Mouse (Mus musculus): ENCODE results near the gene Polr2e.
A peak's percentile ranks its signal among the peaks of the same experiment; 100 is the strongest.

Gene Polr2e

DNA sequence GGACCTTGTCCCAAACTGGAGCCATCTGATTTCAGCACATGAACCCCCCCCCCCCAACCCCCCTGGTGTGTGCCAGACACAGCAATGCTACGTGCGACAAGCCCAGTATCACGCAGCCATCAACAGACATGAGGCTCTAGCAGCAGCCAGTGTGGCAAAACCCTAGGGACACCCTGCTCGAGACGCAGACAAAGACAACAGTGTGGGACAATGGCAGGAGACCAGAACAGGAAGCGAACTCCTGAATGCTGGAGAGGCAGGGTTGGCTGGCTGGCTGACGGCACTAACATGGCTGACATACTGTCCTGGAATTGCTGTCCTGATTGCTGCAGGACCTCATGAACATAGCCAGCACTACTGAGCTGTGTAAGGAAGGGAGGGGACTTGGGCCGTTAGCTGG lies 4.4 kb downstream of the Polr2e start:
- DNase-seq (ENCODE audit: low spot score in 2 of 2) = no peak

DNA sequence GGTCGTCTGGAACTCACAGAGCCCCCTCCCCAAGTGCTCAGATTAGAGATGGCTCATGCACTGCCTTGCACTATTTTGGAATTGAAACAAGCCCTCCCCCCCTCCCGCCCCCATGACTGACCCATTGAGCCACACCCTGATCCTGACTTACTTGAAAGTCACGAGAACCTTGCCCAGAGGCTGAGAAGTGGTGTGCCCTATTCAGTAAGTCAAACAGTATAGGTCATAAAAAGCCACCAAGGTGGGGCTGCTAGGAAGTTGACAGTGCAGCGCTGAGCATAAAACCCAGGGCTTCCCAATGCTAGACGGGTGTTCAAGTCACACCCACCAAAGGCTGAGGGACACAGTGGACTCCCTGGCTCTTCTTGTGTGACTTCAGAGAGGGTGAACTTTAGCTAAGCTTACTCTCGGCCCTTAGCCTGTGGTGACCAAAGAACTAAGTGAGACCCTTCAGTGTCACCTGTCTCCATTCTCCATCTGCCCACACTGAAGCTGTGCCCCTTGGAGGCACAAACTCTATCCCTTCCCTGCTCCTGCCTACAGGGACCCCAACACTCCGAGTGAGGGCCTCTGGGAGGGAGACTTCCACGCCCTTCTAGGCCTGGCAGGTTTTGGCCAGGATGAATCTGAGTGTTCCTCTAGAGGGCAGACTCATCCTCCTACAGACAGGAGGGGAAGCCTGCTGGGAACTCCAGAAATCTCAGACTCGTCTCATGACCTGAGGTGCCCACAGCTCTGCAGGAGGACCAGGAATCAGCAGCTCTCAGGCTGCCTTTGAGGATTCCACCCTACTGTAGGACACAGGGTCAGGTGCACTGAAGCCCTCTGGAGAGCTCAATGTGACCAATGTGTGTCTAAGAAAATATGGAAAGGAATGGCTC lies 5.8 kb downstream of the Polr2e start:
- no peak for DNase-seq (ENCODE audit: low spot score in 2 of 2)

DNA sequence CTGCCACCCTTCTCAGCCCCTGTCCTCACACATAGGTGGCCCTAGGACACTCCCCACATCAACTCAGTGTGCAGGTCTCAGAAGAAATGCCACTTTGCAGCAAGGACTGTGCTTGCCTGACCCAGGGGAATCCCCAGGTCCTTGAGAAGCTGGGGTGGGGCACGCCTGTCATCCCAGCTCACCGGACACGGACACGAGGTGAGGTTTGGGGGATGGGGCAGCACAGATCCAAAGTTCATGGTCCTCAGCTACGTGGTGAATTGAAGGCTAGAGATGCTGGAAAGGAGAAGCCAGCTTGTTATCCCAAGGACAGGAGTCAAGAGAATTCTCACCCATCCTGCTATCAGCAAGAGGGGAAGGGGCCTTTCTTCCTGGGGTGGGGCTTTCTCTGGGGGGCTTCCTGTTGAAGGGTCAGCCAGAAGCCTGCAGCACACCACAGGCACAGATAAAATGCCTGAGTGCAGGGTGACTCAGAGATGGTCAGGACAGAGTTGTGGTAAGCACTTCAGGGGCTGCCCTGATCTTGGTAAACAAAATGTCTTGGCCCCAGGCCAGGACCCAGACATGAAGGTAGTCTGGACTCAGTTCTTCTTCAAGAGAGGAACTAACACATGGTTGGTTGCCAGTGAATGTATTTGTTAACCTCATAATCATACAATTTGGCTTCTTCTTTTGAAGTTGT lies 6.7 kb downstream of the Polr2e start:
- peak; percentile 75 to 77 for DNase-seq (ENCODE audit: low spot score in 2 of 2)

DNA sequence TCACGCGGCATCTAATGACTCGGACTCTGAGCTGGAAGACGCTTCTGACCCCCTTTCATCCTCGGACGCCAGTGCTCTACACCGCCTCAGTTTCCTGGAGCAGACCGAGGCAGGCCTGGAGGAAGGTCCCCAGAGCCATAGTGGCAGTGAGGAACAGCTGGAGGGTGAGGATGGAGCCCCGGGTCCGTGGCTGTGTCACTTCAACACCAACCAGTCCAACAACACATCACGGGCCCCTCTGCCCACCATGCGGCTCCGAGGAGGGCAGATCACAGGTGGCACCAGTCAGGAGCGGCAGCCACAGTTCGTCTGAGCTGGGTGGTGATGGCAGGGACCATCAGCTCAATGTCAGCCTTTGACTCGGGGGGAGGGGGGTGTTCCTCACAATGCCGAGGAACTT lies 8.9 kb downstream of the Polr2e start:
- DNase-seq (ENCODE audit: low spot score in 2 of 2) = no peak

DNA sequence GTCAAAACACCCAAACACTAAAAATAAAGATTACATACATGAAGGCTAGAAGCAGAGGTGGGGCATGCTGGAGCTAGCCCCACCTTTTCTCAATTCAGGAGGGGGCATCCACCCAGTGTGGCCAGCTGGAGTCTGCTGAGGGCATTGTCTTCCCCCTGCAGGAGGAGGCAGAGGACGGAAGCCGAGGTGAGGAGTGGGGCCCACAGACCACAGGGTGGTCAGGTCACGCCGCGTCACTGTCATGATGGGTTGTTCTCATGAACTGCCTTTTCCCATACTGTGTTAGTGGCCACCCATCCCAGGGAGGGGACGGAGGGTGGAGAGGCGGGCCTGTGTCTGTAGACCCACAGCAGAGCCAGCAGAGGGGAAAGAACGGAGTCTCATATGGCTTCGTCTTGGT lies 9.4 kb downstream of the Polr2e start:
- no peak for DNase-seq (ENCODE audit: low spot score in 2 of 2)

DNA sequence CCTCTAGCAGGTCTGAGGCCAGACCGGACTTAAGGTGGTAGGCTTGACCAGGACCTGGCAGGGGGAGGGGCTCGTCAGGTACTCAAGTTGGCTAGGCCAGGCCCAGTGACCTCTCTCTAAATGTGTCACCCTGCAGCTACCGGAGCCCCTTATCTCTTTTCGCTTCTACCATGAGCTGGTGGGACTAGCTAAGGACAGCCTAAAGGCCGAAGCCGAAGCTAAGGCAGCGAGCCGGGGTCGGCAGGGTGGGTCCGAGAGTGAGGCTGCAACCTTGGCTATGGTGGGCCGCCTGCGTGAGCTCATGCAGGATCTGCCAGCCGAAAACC lies 11.1 kb downstream of the Polr2e start:
- DNase-seq (ENCODE audit: low spot score in 2 of 2) = no peak

DNA sequence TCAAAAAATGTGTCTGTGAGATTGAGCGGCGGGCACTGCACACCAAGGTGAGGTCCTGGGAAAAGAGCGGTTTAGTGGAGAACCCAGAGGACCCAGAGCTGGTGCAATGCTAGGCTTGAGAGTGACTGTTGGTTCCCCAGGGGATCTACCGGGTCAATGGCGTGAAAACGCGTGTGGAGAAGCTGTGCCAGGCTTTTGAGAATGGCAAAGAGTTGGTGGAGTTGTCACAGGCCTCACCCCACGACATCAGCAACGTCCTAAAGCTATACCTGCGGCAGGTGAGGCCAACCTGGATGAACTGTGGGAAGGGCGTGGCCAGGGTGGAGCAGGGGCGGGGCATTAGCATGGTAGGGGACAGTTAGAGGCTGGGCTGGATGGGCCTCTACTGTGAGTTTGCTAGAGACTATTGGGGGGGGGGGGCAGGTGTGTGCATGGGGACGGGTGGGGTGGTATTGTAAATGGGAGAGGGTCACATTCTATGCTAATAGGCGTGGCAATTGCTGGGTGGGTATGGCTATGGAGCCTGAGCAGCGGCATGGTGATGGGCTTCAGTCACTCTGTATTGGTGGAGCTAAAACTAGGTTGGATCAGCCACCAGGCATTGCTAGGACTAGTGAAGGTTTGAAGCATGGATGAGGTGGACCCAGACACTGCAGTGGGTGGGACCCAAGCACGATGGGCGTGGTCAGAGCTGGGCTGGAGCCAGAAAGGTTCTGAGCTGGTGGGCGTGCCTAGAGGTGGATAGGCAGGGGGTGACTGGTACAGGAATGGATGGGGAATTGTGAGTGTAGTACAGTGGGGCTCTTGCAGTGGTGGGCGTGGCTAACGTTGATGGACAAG lies 11.7 kb downstream of the Polr2e start:
- no peak for DNase-seq (ENCODE audit: low spot score in 2 of 2)

DNA sequence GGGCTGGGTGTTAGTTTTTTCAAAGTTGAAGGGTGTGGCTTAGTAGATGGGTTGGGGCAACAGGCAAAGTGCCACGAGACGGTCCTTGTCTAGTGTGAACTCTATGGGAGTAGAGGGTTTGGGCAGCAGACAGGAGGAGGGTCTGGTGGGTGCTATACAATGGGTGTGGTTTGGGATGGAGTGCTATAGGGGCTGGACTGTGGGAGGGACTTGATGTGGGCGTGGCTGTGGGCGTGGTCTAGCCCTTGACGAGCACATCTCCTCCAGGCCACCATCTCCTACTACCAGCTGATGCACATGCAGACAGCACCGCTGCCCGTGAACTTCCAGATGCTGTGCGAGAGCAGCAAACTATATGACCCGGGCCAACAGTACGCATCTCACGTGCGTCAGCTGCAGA lies 13.7 kb downstream of the Polr2e start:
- DNase-seq (ENCODE audit: low spot score in 2 of 2) = no peak

DNA sequence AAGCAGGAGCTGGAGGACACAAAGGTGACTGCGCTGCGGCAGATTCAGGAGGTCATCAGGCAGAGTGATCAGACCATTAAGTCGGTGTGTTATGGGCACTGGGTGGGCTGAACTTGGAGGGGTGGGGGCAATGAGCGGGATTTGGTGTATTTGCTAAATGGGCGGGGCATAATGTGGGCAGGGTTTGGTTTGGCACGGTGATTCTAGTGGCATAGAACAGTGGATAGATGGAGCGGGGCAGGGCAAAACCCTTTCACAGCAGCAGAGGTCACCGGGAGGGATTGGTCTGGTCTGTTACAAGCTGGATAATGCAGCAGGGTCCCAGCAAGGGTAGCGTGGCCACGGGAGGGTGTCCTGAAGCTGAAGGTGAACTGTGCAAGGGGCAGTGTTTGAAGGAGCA lies 14.1 kb downstream of the Polr2e start:
- no peak for DNase-seq (ENCODE audit: low spot score in 2 of 2)

DNA sequence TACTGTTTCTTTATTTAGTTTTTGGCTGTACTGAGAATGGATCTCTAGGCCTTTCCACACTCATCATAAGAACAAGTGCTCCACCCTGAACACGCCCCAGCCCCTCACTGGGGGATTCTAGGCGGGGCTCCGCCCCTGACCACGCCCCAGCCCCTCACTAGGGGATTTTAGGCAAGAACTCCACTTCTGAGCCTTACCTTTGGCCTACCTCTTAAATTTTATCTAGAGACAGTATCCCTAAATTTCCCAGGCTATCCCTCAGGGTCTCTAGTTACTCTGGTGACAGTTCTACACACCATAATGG lies 14.6 kb downstream of the Polr2e start:
- no peak for DNase-seq (ENCODE audit: low spot score in 2 of 2)

DNA sequence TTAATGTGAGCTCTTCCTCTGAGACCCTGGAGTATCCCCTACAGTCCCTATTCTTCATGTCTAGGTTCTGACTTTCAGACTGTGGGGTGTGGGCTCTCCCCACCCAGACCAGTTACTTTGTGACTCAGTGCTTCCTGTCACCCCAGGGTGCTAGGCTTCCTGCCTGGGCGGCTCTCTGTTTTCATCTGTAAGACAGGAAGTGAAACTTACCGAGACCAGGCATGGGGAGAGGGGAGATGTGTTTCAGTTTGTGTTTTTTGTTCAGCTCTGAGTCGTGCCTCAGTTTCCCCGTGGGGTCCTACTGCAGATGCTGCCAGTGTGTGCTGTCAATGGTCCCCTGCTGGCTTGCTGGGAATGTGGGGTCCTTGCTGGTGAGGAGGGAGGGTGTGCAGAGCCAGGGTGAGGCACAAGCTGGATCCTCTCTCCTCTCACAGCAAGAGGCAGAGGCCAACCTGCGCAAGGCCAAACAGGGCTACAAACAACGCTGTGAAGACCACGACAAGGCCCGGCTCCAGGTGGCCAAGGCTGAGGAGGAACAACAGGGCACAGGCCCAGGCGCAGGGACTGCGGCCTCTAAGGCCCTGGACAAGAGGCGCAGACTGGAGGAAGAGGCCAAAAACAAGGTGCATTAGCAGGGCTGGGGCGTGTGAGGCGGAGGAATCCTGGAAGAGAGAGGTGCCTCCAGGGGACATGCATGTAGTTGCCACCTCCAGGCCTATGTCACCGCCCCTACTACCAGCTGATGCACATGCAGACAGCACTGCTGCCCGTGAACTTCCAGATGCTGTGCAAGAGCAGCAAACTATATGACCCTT lies 15.2 kb downstream of the Polr2e start:
- DNase-seq (ENCODE audit: low spot score in 2 of 2) = no peak

DNA sequence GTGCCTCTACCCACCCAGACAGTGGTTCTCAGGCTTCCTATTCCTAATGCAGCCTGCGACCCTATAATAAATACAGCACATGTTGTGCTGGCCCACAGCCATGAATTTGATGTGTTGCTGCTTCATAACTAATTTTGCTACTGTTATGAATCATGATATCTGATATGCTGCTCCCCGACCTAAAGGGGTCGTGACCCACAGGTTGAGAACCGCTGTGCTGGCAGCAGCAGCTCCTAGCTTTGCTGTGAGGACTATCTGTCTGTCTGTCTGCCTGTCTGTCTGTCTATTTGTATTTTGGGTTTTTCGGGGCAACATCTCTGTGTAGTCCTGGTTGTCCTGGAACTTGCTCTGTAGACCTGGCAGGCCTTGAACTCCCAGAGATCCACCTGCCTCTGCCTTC lies 15.8 kb downstream of the Polr2e start:
- no peak for DNase-seq (ENCODE audit: low spot score in 2 of 2)

DNA sequence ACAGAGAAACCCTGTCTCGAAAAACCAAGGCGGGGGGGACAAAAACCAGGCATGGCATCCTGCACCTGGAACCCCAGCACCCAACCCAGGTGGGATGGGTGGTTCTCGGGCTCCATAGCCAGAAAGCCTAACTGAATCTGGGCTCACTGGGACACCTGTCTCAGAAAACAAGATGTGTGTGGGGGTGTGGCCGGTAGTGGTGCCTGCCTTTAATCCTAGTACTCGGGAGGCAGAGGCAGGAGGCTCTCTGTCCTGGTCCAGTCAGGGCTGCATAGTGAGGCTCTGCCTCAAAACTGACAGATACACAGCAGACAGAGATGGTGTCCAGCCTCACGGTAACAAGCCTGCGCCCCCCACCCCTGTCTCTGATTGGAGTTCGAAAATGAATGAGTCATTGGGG lies 16.8 kb downstream of the Polr2e start:
- DNase-seq (ENCODE audit: low spot score in 2 of 2) = no peak

DNA sequence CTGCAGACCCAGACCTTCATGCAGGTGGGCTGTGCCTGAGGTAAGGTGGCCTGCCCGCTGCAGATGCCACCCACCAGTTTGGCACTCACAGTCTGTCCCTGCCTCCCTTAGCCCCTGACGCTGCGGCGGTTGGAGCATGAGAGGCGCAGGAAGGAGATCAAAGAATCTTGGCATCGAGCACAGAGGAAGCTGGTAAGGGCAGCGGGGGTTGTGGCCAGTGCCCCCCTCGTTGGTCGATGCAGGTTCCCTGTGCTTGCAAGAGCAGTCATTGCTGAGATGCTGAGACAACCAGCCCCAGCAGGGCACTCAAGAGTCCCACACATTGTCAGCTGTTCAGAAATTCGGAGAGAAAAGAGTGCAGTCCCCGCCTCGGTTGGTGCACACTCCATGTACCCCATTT lies 17.4 kb downstream of the Polr2e start:
- no peak for DNase-seq (ENCODE audit: low spot score in 2 of 2)

DNA sequence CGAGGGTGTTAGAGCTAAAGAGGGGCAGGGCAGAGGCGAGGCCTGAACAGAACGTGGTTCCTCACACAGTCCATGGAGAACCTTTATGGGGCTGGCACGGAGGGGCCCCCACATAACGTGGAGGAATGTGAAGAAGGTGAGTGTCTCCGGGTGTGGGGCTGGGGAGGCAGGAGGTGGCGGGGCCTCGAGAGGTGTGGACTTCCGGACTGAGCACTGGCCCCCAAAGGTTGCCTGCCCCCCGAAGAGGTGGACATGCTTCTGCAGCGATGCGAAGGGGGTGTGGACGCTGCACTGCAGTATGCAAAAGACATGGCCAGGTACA lies 18.3 kb downstream of the Polr2e start:
- DNase-seq (ENCODE audit: low spot score in 2 of 2) = no peak

DNA sequence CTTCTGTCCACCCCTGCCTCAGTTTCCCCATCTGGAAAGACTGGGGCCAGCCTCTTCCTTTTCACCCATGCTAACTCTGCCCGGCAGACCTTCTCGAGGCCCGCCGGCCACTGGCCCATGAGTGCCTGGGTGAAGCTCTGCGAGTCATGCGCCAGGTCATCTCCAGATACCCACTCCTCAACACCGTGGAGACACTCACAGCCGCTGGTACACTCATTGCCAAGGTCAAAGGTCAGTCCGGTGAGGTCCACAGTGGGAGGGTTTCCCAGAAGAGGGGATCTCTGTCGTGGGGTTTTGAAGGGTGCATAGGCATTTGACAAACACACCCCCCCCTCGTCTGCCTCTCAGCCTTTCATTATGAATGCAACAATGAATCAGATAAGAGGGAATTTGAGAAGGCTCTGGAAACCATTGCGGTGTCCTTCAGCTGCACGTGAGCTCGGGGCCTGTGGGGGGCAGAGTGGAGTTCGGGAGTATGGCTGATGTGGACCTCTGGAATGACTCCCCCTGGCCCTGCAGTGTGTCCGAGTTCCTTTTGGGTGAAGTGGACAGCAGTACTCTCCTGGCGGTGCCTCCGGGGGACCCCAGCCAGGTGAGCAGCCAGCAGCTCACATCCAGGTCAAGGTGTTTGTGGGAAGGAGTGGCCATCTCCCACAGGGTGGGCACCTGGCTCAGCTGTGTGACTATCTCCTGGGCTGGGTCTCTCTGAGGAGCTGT lies 18.8 kb downstream of the Polr2e start:
- DNase-seq (ENCODE audit: low spot score in 2 of 2) = no peak

DNA sequence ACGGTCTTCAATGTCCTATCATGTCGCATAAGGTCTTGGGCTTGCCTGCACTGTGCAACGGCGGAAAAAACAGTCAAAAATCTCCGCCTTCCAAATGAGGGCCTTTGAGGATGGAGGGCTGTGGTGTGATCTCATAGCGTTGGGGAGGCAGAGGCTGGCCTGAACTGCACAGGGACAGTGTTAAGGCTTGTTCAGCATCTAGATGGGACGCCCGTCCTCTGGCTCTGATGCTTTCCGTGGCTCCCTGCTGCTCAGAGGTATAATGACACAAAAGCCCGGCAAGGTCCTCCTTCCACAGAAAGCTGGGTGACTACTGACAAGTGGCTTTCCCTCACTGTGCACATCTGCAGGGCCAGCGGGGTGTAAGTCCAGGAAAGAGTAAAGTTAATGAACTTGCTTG lies 19.4 kb downstream of the Polr2e start:
- no peak for DNase-seq (ENCODE audit: low spot score in 2 of 2)

DNA sequence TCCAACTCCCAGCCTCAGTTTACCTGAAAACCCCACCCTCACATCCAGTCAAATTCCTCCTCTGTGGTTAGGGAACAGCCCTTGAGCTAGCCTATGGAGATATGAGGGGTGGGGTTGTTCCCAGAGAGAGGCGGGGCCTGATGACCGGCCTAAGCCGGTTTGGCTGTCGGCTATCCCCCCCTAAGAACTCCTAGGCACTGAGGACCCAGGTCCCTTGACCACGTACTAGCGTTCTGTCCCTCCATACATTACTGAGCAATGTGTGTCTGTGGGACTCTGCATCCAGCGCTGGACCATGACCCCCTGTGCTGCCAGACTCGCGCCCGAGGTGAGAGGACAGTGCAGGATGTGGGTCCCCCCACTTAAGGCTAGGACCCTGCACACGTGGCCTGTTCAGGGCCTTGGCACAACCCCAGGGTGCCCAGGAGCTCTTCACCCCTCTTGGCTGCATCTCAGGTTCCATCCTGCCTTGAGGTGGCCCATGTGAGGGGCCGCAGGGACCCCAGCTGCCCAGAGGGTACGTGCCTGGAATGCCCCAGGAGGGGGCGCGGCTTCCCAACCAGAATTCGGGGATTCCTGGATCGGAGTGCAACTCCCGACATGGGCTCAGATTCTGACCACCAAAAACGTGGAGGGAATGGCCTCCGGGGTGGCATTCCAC lies 20.0 kb downstream of the Polr2e start:
- DNase-seq (ENCODE audit: low spot score in 2 of 2) = no peak

DNA sequence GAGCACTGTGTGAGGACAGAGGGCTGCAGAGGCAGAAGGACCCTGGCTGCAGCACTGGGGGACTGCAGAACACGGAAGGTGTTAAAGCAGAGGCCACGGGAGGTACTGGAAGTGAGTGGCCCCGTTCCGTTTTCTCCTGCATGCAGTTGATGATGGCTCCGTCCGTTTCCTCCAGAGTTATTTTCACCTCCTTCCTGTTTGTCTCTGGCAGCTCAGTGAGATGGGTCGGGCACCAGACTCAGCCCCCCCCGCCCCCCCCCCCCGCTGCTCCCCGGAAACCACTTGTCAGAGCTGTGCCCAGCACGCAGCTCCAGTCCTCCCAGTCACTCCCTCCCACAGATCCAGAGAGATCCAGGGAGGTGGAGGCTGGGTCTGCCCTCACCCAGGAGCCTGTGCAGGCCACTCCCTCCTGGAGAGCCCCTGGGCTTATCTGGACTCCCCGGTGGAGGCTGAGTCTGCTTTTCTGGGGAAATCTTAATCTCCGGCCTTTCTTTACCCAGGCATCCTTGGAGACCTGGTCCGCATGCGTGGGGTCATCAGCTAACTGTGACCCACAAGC lies 20.8 kb downstream of the Polr2e start:
- peak in 1 of 2 experiments; percentile 48 for DNase-seq (ENCODE audit: low spot score in 2 of 2)

DNA sequence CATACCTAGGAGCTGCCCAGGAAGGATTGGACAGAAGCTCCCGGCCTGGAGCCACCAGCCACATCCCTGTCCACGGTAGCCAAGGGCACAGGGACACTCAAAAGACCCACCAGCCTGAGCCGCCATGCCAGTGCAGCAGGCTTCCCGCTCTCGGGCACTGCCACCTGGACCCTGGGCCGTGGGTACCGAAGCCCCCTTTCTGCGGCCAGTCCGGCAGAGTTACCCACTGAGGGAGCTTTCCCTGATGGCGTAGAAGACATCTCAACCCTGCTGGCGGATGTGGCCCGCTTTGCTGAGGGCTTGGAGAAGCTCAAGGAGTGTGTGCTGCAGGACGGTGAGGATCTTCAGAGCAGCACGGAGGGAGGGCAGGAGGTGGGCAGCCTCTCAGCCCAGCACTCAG lies 21.8 kb downstream of the Polr2e start:
- DNase-seq (ENCODE audit: low spot score in 2 of 2) = no peak

DNA sequence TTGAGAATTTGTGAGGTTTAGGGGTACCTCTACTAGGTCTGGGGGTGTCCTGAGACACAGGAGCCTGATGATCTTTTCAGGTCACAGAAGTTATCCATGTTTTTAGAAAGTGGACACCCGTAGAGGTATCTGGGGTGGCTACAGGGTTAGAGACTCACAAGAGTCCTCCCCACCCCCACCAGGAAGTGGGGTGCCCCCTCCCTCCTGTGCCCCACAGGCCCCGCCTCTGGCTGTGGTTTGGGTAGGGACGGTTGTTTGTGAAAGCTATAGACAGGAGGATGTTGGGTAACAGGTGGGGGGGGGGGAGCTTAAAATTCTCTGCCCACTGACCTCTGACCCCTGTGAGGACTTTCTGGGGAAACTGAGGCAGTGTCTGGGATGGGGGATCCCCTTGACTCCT lies 22.2 kb downstream of the Polr2e start:
- no peak for DNase-seq (ENCODE audit: low spot score in 2 of 2)

Measured in urinary bladder, postnatal 36 days (tissue).